Mouse (Mus musculus) limb, embryonic 14.5 days (tissue): Measurements from ENCODE around the gene Ceacam2. TPM values are rescaled to one million over a fixed set of nuclear protein-coding genes. Genes with fewer than 3 reads are reported as not detected.
"Not testable (repeated sequence)": the region's sequence is repeated elsewhere in the genome, so short reads cannot be mapped to it uniquely, and the experiment has no call there.

Source experiments
- ATAC-seq: fragments of 200-750 bp; cut with Nextera tagmentation; 2 replicates; pipeline ENCODE4 v1.8.0; 2017; ENCODE audit warnings: low read depth, moderate number of reproducible peaks, moderate TSS enrichment; ENCODE audit not compliant: low FRiP score
- DNase-seq: peaks from one replicate; pipeline ENCODE4 v3.0.0-alpha.2; 2015; ENCODE audit warnings: low spot score
- H3K27ac ChIP-seq: fragments of 300-500 bp; sonication (generic); replicated peaks from 2 replicates; pipeline ENCODE4 v1.5.1; 2014; ENCODE audit warnings: low read depth, mild to moderate bottlenecking, low read length, moderate library complexity, mixed read lengths
- H3K27me3 ChIP-seq: fragments of 300-500 bp; sonication (generic); 2 replicates; pipeline ENCODE4 v1.6.1; 2014; ENCODE audit warnings: low read length, mixed read lengths; ENCODE audit not compliant: control insufficient read depth, insufficient read depth
- H3K36me3 ChIP-seq: fragments of 300-500 bp; sonication (generic); 2 replicates; pipeline ENCODE4 v1.6.1; 2014; ENCODE audit warnings: mild to moderate bottlenecking, low read length, moderate library complexity, mixed read lengths; ENCODE audit not compliant: control insufficient read depth, insufficient read depth
- H3K4me1 ChIP-seq: fragments of 300-500 bp; sonication (generic); 2 replicates; pipeline ENCODE4 v1.6.1; 2014; ENCODE audit warnings: antibody characterized with exemption, low read length, mixed read lengths; ENCODE audit not compliant: control insufficient read depth, insufficient read depth
- H3K4me2 ChIP-seq: fragments of 300-500 bp; sonication (generic); replicated peaks from 2 replicates; pipeline ENCODE4 v1.6.1; 2014; ENCODE audit warnings: low read depth, mild to moderate bottlenecking, low read length, moderate library complexity; ENCODE audit not compliant: severe bottlenecking
- H3K4me3 ChIP-seq: fragments of 300-500 bp; sonication (generic); replicated peaks from 2 replicates; pipeline ENCODE4 v1.5.1; 2014; ENCODE audit warnings: low read length
- H3K9ac ChIP-seq: fragments of 300-500 bp; sonication (generic); 2 replicates; pipeline ENCODE4 v1.6.1; 2014; ENCODE audit warnings: mild to moderate bottlenecking, low read depth, low read length, moderate library complexity; ENCODE audit not compliant: severe bottlenecking
- H3K9me3 ChIP-seq: fragments of 300-500 bp; sonication (generic); 2 replicates; pipeline ENCODE4 v1.6.1; 2016; ENCODE audit warnings: low read length; ENCODE audit not compliant: control insufficient read depth
- POLR2A ChIP-seq: fragments of 200-500 bp; IDR thresholded peaks from 2 replicates; pipeline ENCODE4 v1.8.0; 2012; ENCODE audit warnings: inconsistent platforms, mild to moderate bottlenecking, moderate library complexity, borderline replicate concordance; ENCODE audit not compliant: insufficient read depth, insufficient read length; ENCODE audit errors: extremely low read depth
- WGBS: fragments of 180-500 bp; shearing (Covaris S2); extraction: QIAGEN DNeasy Blood & Tissue Kit; methylation state at CpG from one replicate; pipeline ENCODE4 v1.1.7; 2014; 5-methylcytosine and 5-hydroxymethylcytosine counted together
- polyA plus RNA-seq, 2 experiments: library from polyadenylated mRNA; depleted of rRNA in 1 of 2; stranded (reverse) in 1 of 2; unstranded in 1 of 2; fragments of >200 nt; fragmentation: Nextera tagmentation in 1 of 2; extraction: Ambion mirVana in 1 of 2; gene quantifications; 2 replicates each; pipeline versions ENCODE4 v1.2.1 to v1.2.3; 2012 to 2014

The Ceacam2 gene
- polyA plus RNA-seq (2012; rRNA removed) (0.03 TPM in 1 of 2 replicates, not detected in the other), polyA plus RNA-seq (2014; fragmentation: Nextera tagmentation; extraction: Ambion mirVana) (not detected in 2 replicates)

- H3K27me3 ChIP-seq, H3K4me3 ChIP-seq, H3K4me1 ChIP-seq, ATAC-seq, DNase-seq, H3K9ac ChIP-seq, H3K9me3 ChIP-seq, H3K27ac ChIP-seq, H3K36me3 ChIP-seq, H3K4me2 ChIP-seq: not testable (repeated sequence)
- 56% methylated on average over 3 of the region's 3 CpGs for WGBS
These were observed at the start of gene Ceacam2 for GRCm38 (mm10) chr7:25539376-25539907. Gene Ceacam2, minus strand, starts transcription at chr7:25539857.

- no peak overlapping the region for H3K4me2 ChIP-seq
- no peak overlapping the region for H3K4me3 ChIP-seq
- no peaks in the 10 kb centered on the region for H3K4me1 ChIP-seq
- H3K9ac ChIP-seq = no peak overlapping the region
- no peak for TF ChIP-seq POLR2A
- H3K27me3 ChIP-seq = no peaks in the 10 kb centered on the region
- DNase-seq = no peak
- WGBS = 61% methylated on average over 9 of the region's 9 CpGs
- H3K36me3 ChIP-seq = no peaks in the 10 kb centered on the region
- no peak for ATAC-seq
- no peak overlapping the region for H3K27ac ChIP-seq
- no peaks in the 10 kb centered on the region for H3K9me3 ChIP-seq
These were observed 45.9 kb upstream of the Ceacam2 start for GRCm38 (mm10) chr7:25585351-25586204.

GRCm38 (mm10) chr7:25584651-25585050, 45.0 kb upstream of the Ceacam2 start:
- Histone ChIP-seq H3K27me3 (no peaks in the 10 kb centered on the region), H3K27ac (no peak overlapping the region), H3K4me1 (no peaks in the 10 kb centered on the region), H3K4me2 (no peak overlapping the region), H3K9ac (no peak overlapping the region), H3K9me3 (no peaks in the 10 kb centered on the region), H3K36me3 (no peaks in the 10 kb centered on the region), H3K4me3 (no peak overlapping the region)
- DNase-seq (no peak), ATAC-seq (no peak)
- TF ChIP-seq POLR2A = no peak
- WGBS = 91% methylated on average over 5 of the region's 5 CpGs

GRCm38 (mm10) chr7:25582301-25582810, 42.7 kb upstream of the Ceacam2 start:
- TF ChIP-seq POLR2A = no peak
- no peaks in the 10 kb centered on the region for H3K4me1 ChIP-seq
- H3K36me3 ChIP-seq = no peaks in the 10 kb centered on the region
- ATAC-seq = no peak
- no peak overlapping the region for H3K4me2 ChIP-seq
- H3K9ac ChIP-seq = no peak overlapping the region
- H3K27ac ChIP-seq = no peak overlapping the region
- no peaks in the 10 kb centered on the region for H3K27me3 ChIP-seq
- WGBS = 88% methylated on average over 15 of the region's 15 CpGs
- H3K9me3 ChIP-seq = no peaks in the 10 kb centered on the region
- no peak overlapping the region for H3K4me3 ChIP-seq
- DNase-seq = no peak

- DNase-seq = no peak
- TF ChIP-seq POLR2A = no peak
These were observed 39.8 kb upstream of the Ceacam2 start for GRCm38 (mm10) chr7:25579441-25579840.

GRCm38 (mm10) chr7:25576793-25577437, 37.3 kb upstream of the Ceacam2 start:
- DNase-seq, H3K36me3 ChIP-seq, H3K27me3 ChIP-seq, H3K9ac ChIP-seq, H3K27ac ChIP-seq, H3K4me2 ChIP-seq, H3K4me1 ChIP-seq, H3K9me3 ChIP-seq, ATAC-seq, H3K4me3 ChIP-seq: not testable (repeated sequence)
- WGBS = 66% methylated on average over 11 of the region's 14 CpGs

More at GRCm38 (mm10) chr7:25579441-25579840, 39.8 kb upstream of the Ceacam2 start:
- no peaks in the 10 kb centered on the region for H3K27me3 ChIP-seq
- no peak for ATAC-seq
- WGBS = 85% methylated on average over 10 of the region's 10 CpGs
- no peak overlapping the region for H3K4me2 ChIP-seq
- no peaks in the 10 kb centered on the region for H3K9me3 ChIP-seq
- H3K9ac ChIP-seq = no peak overlapping the region
- H3K4me1 ChIP-seq = no peaks in the 10 kb centered on the region
- no peaks in the 10 kb centered on the region for H3K36me3 ChIP-seq
- H3K4me3 ChIP-seq = no peak overlapping the region
- no peak overlapping the region for H3K27ac ChIP-seq

GRCm38 (mm10) chr7:25576308-25576707, 36.7 kb upstream of the Ceacam2 start:
- not testable (repeated sequence) for H3K36me3 ChIP-seq, H3K27ac ChIP-seq, H3K4me2 ChIP-seq, H3K4me1 ChIP-seq, H3K4me3 ChIP-seq, ATAC-seq, DNase-seq, H3K9ac ChIP-seq, H3K9me3 ChIP-seq, H3K27me3 ChIP-seq
- 32% methylated on average over 6 of the region's 6 CpGs for WGBS
